Mouse (Mus musculus) neural tube, embryonic 14.5 days (tissue): ENCODE results near the gene Slc25a23. TPM values are rescaled to one million over a fixed set of nuclear protein-coding genes. Genes with fewer than 3 reads are reported as not detected.

Experiments
- ATAC-seq: fragments of 200-750 bp; cut with Nextera tagmentation; 2 replicates; pipeline ENCODE4 v1.8.0; 2017; ENCODE audit warnings: low read depth, mild to moderate bottlenecking, moderate TSS enrichment, moderate library complexity
- H3K27ac ChIP-seq: fragments of 300-500 bp; sonication (generic); 2 replicates; pipeline ENCODE4 v1.5.1; 2014; ENCODE audit warnings: low read depth, mild to moderate bottlenecking, control low read depth, low read length, moderate library complexity, mixed read lengths
- H3K27me3 ChIP-seq: fragments of 300-500 bp; sonication (generic); 2 replicates; pipeline ENCODE4 v1.6.1; 2014; ENCODE audit warnings: low read length; ENCODE audit not compliant: control insufficient read depth, insufficient read depth
- H3K36me3 ChIP-seq: fragments of 300-500 bp; sonication (generic); 2 replicates; pipeline ENCODE4 v1.6.1; 2014; ENCODE audit warnings: low read length, mixed read lengths; ENCODE audit not compliant: control insufficient read depth, insufficient read depth
- H3K4me1 ChIP-seq: fragments of 300-500 bp; sonication (generic); 2 replicates; pipeline ENCODE4 v1.6.1; 2014; ENCODE audit warnings: low read length; ENCODE audit not compliant: control insufficient read depth, insufficient read depth
- H3K4me2 ChIP-seq: fragments of 300-500 bp; sonication (generic); 2 replicates; pipeline ENCODE4 v1.6.1; 2014; ENCODE audit warnings: mild to moderate bottlenecking, low read depth, low read length, control low read depth
- H3K4me3 ChIP-seq: fragments of 300-500 bp; sonication (generic); 2 replicates; pipeline ENCODE4 v1.5.1; 2014; ENCODE audit warnings: low read depth, low read length, control low read depth, mixed read lengths
- H3K9ac ChIP-seq: fragments of 300-500 bp; sonication (generic); replicated peaks from 2 replicates; pipeline ENCODE4 v1.6.1; 2014; ENCODE audit warnings: low read depth, mild to moderate bottlenecking, control low read depth, low read length, mixed read lengths
- H3K9me3 ChIP-seq: fragments of 300-500 bp; sonication (generic); 2 replicates; pipeline ENCODE4 v1.6.1; 2016; ENCODE audit warnings: low read length; ENCODE audit not compliant: control insufficient read depth
- WGBS: fragments of 180-500 bp; shearing (Covaris S2); extraction: QIAGEN DNeasy Blood & Tissue Kit; methylation state at CpG from one replicate; pipeline ENCODE4 v1.1.7; 2014; 5-methylcytosine and 5-hydroxymethylcytosine counted together
- polyA plus RNA-seq: library from polyadenylated mRNA; unstranded; fragments of >200 nt; fragmentation: Nextera tagmentation; extraction: Ambion mirVana; gene quantifications from 2 replicates; pipeline ENCODE4 v1.2.1, GENCODE M21; 2014

Slc25a23 gene
- polyA plus RNA-seq, 1 experiment from 2014 or later = 48.9 TPM

DNA sequence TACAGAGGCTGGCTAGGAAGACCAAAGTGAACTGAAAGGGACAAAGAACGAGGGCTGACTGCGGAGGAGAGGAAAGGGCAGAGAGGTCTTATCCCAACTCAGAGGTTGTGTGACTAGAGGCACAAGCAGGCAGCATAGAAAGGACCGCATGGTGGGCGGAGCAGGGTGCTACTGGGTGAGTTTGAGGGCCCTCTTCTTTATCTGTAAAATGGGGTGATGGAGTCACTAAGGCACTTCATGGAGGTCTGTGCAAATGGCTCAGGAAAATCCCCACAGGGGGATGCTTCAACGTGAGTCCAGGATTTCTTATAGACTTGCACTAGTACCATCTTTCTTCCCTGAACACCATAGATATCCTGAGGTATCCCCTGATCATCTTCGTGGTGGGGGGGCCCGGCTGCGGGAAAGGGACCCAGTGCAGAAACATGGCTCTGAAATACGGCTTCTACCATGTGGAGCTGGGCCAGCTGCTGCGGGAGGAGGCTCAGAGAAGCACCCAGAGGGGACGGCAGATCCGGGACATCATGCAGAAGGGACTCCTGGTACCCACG lies 47.3 kb downstream of the Slc25a23 start:
- peaks cover 11% of the 10 kb centered on the region; the same call in 1 of the 2 replicates for H3K4me1 ChIP-seq
- peak overlapping the region; percentile 61 for H3K4me2 ChIP-seq
- H3K9me3 ChIP-seq = no peaks in the 10 kb centered on the region
- peak overlapping the region; percentile 96; the same call in 1 of the 2 replicates for H3K27ac ChIP-seq
- no peaks in the 10 kb centered on the region for H3K27me3 ChIP-seq
- 79% methylated on average over 13 of the region's 13 CpGs for WGBS
- 0 out of 2 replicates have a peak, but pooled peaks cover 2% of the 10 kb centered on the region for H3K36me3 ChIP-seq
- peak overlapping the region; percentile 51 for H3K4me3 ChIP-seq
- H3K9ac ChIP-seq = peak overlapping the region; percentile 73; the same call in 1 of the 2 replicates
- no peak for ATAC-seq

DNA sequence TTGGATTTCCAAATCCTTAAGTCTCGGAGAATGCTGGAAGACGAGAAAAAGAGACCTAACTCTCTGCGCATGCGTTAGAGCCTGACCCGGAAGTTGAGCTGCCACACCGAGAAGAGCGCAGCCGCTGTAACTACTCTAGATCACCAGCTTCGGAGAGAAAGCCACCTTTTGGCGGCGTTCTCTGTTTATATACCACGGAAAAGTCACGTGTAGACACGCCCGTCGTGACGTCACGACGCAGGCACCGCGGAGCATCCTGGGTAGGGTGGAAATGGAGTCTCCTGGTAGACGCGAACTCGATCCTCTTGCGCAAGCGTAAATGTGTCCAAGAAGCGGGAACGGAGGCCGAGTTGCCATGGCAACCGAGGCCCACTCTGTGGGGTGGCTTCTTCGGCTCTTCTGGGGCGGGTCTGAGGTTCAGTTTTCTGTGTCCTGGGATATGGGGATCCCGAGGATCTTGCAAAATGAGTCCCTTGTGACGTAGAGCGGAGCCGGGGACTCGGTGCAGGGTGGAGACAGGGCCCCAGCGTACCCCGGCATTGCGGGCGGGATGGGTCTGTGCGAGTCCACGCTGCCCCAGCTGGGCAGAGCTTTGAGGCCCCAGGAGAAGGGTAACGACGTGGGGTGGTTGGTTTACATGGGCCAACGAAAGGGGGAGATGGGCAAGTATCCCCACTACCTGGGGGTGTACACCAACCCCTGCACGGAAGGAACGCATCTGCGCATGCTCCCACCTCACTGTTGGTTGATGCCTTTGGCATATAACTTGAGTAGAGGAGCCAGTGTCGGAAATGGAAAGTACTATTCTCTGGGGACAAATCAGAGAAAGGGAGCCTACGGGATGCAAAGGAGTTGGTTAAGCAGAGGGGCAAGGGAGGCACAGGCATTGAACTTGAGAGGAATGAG lies 48.2 kb downstream of the Slc25a23 start, which contains the start of the genes Gtf2f1 and Gm17949:
Gene Gtf2f1 (minus strand): TSS at position 53 of the 906 bp plus-strand sequence.
Gene Gm17949 (plus strand): TSS at position 234 of the 906 bp plus-strand sequence.
- Histone ChIP-seq H3K4me1 (peaks cover 11% of the 10 kb centered on the region; the same call in 1 of the 2 replicates), H3K4me3 (peak within 1 kb of the TSS; percentile 51), H3K4me2 (peak within 1 kb of the TSS; percentile 61), H3K9ac (peak within 1 kb of the TSS; percentile 73), H3K9me3 (no peaks in the 10 kb centered on the region), H3K36me3 (0 out of 2 replicates have a peak, but pooled peaks cover 2% of the 10 kb centered on the region), H3K27me3 (no peaks in the 10 kb centered on the region), H3K27ac (peak within 1 kb of the TSS; percentile 96)
- peak; percentile 93 for ATAC-seq
- under 1% methylated on average over 51 of the region's 51 CpGs for WGBS

GRCm38 (mm10) chr17:57010911-57011235 lies 48.8 kb downstream of the Slc25a23 start:
- peak overlapping the region; percentile 58 for H3K9ac ChIP-seq
- H3K4me2 ChIP-seq = peak overlapping the region; percentile 61
- peaks cover 11% of the 10 kb centered on the region; the same call in 1 of the 2 replicates for H3K4me1 ChIP-seq
- peak; percentile 52 for ATAC-seq
- no peaks in the 10 kb centered on the region for H3K9me3 ChIP-seq
- 1% methylated on average over 19 of the region's 19 CpGs for WGBS
- peak overlapping the region; percentile 30; the same call in 1 of the 2 replicates for H3K27ac ChIP-seq
- no peaks in the 10 kb centered on the region for H3K27me3 ChIP-seq
- H3K4me3 ChIP-seq = peak overlapping the region; percentile 51
- peaks cover 5% of the 10 kb centered on the region; the same call in 1 of the 2 replicates for H3K36me3 ChIP-seq

DNA sequence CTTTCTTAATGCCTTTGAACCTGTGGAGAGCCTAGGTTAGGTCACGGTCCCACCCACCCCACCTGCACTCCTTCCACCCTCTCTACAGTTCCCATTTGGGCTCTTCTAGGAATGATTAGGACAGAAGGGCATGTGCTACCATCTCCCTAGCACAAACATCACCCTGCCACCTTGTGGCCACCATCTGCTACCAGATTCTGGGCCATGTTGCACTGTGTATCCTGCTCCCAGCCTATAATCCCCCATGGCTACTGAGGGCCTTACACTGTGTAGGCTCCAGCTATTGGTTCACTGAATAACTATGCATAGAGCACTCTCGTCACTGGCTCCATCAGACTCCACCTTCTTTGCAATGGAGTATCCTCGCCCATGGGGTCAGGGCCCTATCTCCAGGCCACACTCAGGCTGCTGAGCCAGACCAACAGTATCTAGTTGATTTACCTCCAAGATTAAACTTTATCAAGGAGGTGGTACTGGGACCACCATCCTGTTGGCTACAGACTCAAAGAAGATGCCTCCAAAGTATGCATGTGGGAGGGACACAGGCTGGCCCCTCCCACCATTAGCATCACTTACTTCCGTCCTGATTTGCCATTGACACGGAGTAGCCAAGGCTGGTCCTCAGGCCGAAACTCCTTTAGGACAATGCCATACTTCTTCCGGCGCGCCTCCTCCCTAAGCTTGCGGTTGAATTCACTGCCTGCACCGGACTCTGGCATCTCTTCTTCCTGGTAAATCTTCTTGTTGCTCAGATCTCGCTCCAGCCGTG lies 52.3 kb downstream of the Slc25a23 start:
- H3K36me3 ChIP-seq = peaks cover 24% of the 10 kb centered on the region
- WGBS = 96% methylated on average over 13 of the region's 13 CpGs
- no peak for ATAC-seq

DNA sequence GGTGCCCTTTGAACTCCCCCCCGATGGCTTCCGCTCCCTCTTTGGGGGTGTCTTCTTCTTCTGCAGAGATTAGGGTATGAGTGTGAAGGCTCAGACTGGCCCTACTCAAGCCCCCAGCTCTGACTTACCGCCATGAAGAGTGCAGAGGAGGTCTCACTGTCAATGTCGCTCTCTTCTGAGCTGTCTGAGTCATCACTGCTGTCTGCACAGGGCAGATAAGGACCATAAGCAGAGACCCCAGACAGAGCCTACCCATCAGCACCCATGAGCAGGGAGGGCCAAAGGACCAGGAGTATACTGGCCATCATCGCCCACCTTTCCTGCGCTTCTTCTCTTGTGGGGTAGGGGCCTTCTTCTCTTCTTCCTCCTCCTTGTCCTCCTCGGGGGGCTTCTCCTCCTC lies 55.7 kb downstream of the Slc25a23 start:
- H3K36me3 ChIP-seq = peaks cover 25% of the 10 kb centered on the region
- ATAC-seq = no peak

More for the DNA sequence above, 52.3 kb downstream of the Slc25a23 start:
- no peak overlapping the region for H3K9ac ChIP-seq
- no peaks in the 10 kb centered on the region for H3K27me3 ChIP-seq
- H3K27ac ChIP-seq = no peak overlapping the region
- no peak overlapping the region for H3K4me3 ChIP-seq
- H3K4me2 ChIP-seq = no peak overlapping the region
- H3K4me1 ChIP-seq = peaks cover 11% of the 10 kb centered on the region; the same call in 1 of the 2 replicates
- H3K9me3 ChIP-seq = no peaks in the 10 kb centered on the region

DNA sequence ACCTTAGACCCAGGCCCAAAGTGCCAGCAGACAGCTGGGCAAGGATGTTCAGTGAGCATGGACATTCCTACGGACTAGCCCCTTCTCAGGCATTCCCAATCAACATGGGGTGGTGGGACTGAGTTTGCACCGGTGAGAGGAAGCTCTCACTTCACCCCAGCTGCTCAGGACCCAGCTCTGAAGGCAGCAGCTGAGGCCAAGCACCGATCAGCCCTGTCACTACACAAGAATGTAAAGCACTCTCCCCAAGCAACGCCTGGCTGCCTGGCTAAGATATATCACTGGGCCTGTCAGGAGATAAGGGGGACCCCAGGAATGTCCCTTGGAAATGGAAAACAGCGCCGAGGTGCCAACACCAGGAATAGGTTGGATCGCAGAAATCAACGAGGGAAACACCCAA lies 58.4 kb downstream of the Slc25a23 start:
- H3K4me1 ChIP-seq = 0 out of 2 replicates have a peak, but pooled peaks cover 3% of the 10 kb centered on the region
- no peak overlapping the region for H3K9ac ChIP-seq
- no peak overlapping the region for H3K27ac ChIP-seq
- H3K27me3 ChIP-seq = no peaks in the 10 kb centered on the region
- H3K36me3 ChIP-seq = peaks cover 27% of the 10 kb centered on the region
- no peak overlapping the region for H3K4me3 ChIP-seq
- 74% methylated on average over 8 of the region's 8 CpGs for WGBS
- H3K9me3 ChIP-seq = no peaks in the 10 kb centered on the region
- ATAC-seq = no peak
- no peak overlapping the region for H3K4me2 ChIP-seq

More for the DNA sequence above, 55.7 kb downstream of the Slc25a23 start:
- Histone ChIP-seq H3K4me2 (no peak overlapping the region), H3K9ac (no peak overlapping the region), H3K27ac (no peak overlapping the region), H3K4me3 (no peak overlapping the region), H3K9me3 (no peaks in the 10 kb centered on the region), H3K4me1 (no peaks in the 10 kb centered on the region), H3K27me3 (no peaks in the 10 kb centered on the region)
- WGBS = 97% methylated on average over 7 of the region's 7 CpGs

DNA sequence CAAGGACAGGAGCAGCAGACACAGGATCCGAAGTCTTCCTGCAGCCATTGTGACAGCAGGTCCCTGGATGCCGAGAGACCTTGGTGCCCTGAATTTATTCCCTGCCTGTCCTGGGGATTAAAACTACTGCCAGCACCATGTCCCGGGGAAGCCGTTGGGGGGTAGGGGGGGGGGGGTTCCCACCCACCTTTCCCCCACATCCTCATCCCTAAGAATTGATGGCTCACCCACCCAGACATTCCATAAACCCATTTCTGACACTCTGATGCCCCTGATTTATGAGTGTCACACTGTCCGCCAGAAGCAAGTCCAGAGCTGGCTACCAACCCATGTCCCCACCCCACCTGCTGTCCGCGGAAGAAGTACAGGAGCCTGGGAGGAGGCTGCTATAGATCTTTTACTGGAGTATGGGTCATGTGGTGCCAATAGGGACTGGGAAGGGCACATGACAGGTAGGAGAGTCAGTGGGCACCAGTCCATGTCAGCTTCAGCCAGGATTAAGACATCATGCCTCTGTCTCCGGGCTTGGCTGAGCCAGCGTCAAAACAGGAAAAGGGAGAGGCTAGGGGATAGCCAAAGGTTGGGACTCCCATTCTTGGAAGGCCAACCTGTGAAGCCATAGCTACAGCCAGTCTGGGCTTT lies 59.6 kb downstream of the Slc25a23 start, which contains the start of gene Pspn:
Gene Pspn (minus strand): TSS at position 51 of the 642 bp plus-strand sequence.
- Histone ChIP-seq H3K4me1 (0 out of 2 replicates have a peak, but pooled peaks cover 3% of the 10 kb centered on the region), H3K27ac (no peak within 1 kb of the TSS), H3K4me2 (no peak within 1 kb of the TSS), H3K4me3 (no peak within 1 kb of the TSS), H3K9ac (no peak within 1 kb of the TSS), H3K27me3 (no peaks in the 10 kb centered on the region), H3K9me3 (no peaks in the 10 kb centered on the region), H3K36me3 (peaks cover 22% of the 10 kb centered on the region; the same call in 1 of the 2 replicates)
- ATAC-seq = no peak
- 84% methylated on average over 9 of the region's 9 CpGs for WGBS

- H3K9me3 ChIP-seq = no peaks in the 10 kb centered on the region
- H3K4me2 ChIP-seq = no peak overlapping the region
- 91% methylated on average over 9 of the region's 9 CpGs for WGBS
- H3K27ac ChIP-seq = no peak overlapping the region
- H3K9ac ChIP-seq = no peak overlapping the region
- no peaks in the 10 kb centered on the region for H3K27me3 ChIP-seq
- H3K4me3 ChIP-seq = no peak overlapping the region
- 0 out of 2 replicates have a peak, but pooled peaks cover 3% of the 10 kb centered on the region for H3K4me1 ChIP-seq
- H3K36me3 ChIP-seq = peaks cover 23% of the 10 kb centered on the region; the same call in 1 of the 2 replicates
- no peak for ATAC-seq
Observed at GRCm38 (mm10) chr17:56999414-56999813, 60.2 kb downstream of the Slc25a23 start.
